Mouse (Mus musculus) forebrain, postnatal 0 days (tissue): ENCODE results near the gene Rel. TPM values are rescaled to one million over a fixed set of nuclear protein-coding genes. Genes with fewer than 3 reads are reported as not detected.

ENCODE experiments used
- ATAC-seq: fragments of 200-750 bp; cut with Nextera tagmentation; 2 replicates; pipeline ENCODE4 v1.8.0; 2017; ENCODE audit warnings: mild to moderate bottlenecking, moderate library complexity
- DNase-seq: peaks from one replicate; pipeline ENCODE4 v3.0.0-alpha.2; 2015
- H3K27ac ChIP-seq: fragments of 300-500 bp; sonication (generic); 2 replicates; pipeline ENCODE4 v1.5.1; 2014; ENCODE audit warnings: low read depth, mild to moderate bottlenecking, antibody characterized with exemption, low read length, moderate library complexity, mixed read lengths
- H3K27me3 ChIP-seq: fragments of 300-500 bp; sonication (generic); 2 replicates; pipeline ENCODE4 v1.6.1; 2014; ENCODE audit warnings: mild to moderate bottlenecking, low read length, mixed read lengths; ENCODE audit not compliant: insufficient read depth
- H3K36me3 ChIP-seq: fragments of 300-500 bp; sonication (generic); 2 replicates; pipeline ENCODE4 v1.6.1; 2014; ENCODE audit warnings: mild to moderate bottlenecking, moderate library complexity; ENCODE audit not compliant: insufficient read depth
- H3K4me1 ChIP-seq: fragments of 300-500 bp; sonication (generic); 2 replicates; pipeline ENCODE4 v1.6.1; 2014; ENCODE audit warnings: antibody characterized with exemption; ENCODE audit not compliant: insufficient read depth
- H3K4me2 ChIP-seq: fragments of 300-500 bp; sonication (generic); 2 replicates; pipeline ENCODE4 v1.6.1; 2014; ENCODE audit warnings: low read depth, mild to moderate bottlenecking, moderate library complexity
- H3K4me3 ChIP-seq: fragments of 300-500 bp; sonication (generic); 2 replicates; pipeline ENCODE4 v1.5.1; 2014; ENCODE audit warnings: low read depth, low read length, mixed read lengths
- H3K9ac ChIP-seq: fragments of 300-500 bp; sonication (generic); 2 replicates; pipeline ENCODE4 v1.6.1; 2014; ENCODE audit warnings: mild to moderate bottlenecking
- H3K9me3 ChIP-seq: fragments of 300-500 bp; sonication (generic); 2 replicates; pipeline ENCODE4 v1.6.1; 2016; ENCODE audit warnings: low read length
- CTCF ChIP-seq: sonication (generic); IDR thresholded peaks from 2 replicates; pipeline ENCODE4 v1.5.1; 2016; ENCODE audit warnings: antibody characterized with exemption, control low read depth, low read depth
- WGBS: fragments of 180-500 bp; shearing (Covaris S2); extraction: QIAGEN DNeasy Blood & Tissue Kit; methylation state at CpG from one replicate; pipeline ENCODE4 v1.1.7; 2014; 5-methylcytosine and 5-hydroxymethylcytosine counted together
- polyA plus RNA-seq: library from polyadenylated mRNA; unstranded; fragments of >200 nt; fragmentation: Nextera tagmentation; extraction: Ambion mirVana; gene quantifications from 2 replicates; pipeline ENCODE4 v1.2.1, GENCODE M21; 2015
- total RNA-seq: library from RNA; depleted of rRNA; stranded (reverse); fragments of >200 nt; gene quantifications from 2 replicates; pipeline ENCODE4 v1.2.3, GENCODE M21; 2014

The Rel gene
- total and polyA plus RNA-seq, 2 experiments from 2014 or later: 0.39 to 0.48 TPM

- Histone ChIP-seq H3K36me3 (no peaks in the 10 kb centered on the region), H3K27ac (no peak overlapping the region), H3K9me3 (no peaks in the 10 kb centered on the region), H3K4me3 (no peak overlapping the region), H3K27me3 (no peaks in the 10 kb centered on the region), H3K4me1 (no peaks in the 10 kb centered on the region), H3K9ac (no peak overlapping the region), H3K4me2 (no peak overlapping the region)
- no peak for TF ChIP-seq CTCF
- ATAC-seq: no peak
- WGBS: 95% methylated on average over 3 of the region's 3 CpGs
- DNase-seq: no peak
These were observed 26.4 kb downstream of the Rel start for GRCm38 (mm10) chr11:23744352-23744751.

GRCm38 (mm10) chr11:23741386-23741785, 29.4 kb downstream of the Rel start:
- H3K4me1 ChIP-seq: no peaks in the 10 kb centered on the region
- H3K4me3 ChIP-seq: no peak overlapping the region
- H3K36me3 ChIP-seq: no peaks in the 10 kb centered on the region
- no peak for TF ChIP-seq CTCF
- no peak overlapping the region for H3K9ac ChIP-seq
- no peak for ATAC-seq
- no peak for DNase-seq
- no peaks in the 10 kb centered on the region for H3K27me3 ChIP-seq
- H3K27ac ChIP-seq: no peak overlapping the region
- WGBS: 92% methylated on average over 7 of the region's 7 CpGs
- H3K4me2 ChIP-seq: no peak overlapping the region
- H3K9me3 ChIP-seq: no peaks in the 10 kb centered on the region

- Histone ChIP-seq H3K9ac (no peak overlapping the region), H3K4me2 (no peak overlapping the region), H3K9me3 (no peaks in the 10 kb centered on the region), H3K27me3 (no peaks in the 10 kb centered on the region), H3K27ac (no peak overlapping the region), H3K4me1 (no peaks in the 10 kb centered on the region), H3K36me3 (no peaks in the 10 kb centered on the region), H3K4me3 (no peak overlapping the region)
- no peak for TF ChIP-seq CTCF
- WGBS: 66% methylated on average over 4 of the region's 4 CpGs
- DNase-seq (no peak), ATAC-seq (no peak)
These were observed 29.9 kb downstream of the Rel start for GRCm38 (mm10) chr11:23740895-23741294.

- ATAC-seq (peak; percentile 32; the same call in 1 of the 2 replicates), DNase-seq (peak; percentile 5)
- no peak overlapping the region for H3K4me2 ChIP-seq
- no peaks in the 10 kb centered on the region for H3K9me3 ChIP-seq
- H3K36me3 ChIP-seq: peaks cover 8% of the 10 kb centered on the region
- no peak overlapping the region for H3K9ac ChIP-seq
- no peaks in the 10 kb centered on the region for H3K27me3 ChIP-seq
- no peak overlapping the region for H3K27ac ChIP-seq
- TF ChIP-seq CTCF: no peak
- H3K4me3 ChIP-seq: no peak overlapping the region
- no peaks in the 10 kb centered on the region for H3K4me1 ChIP-seq
These were observed 34.8 kb downstream of the Rel start for GRCm38 (mm10) chr11:23735820-23736470.

GRCm38 (mm10) chr11:23734749-23735286, 36.0 kb downstream of the Rel start:
- DNase-seq (no peak), ATAC-seq (no peak)
- TF ChIP-seq CTCF: no peak
- Histone ChIP-seq H3K27me3 (no peaks in the 10 kb centered on the region), H3K9me3 (no peaks in the 10 kb centered on the region), H3K36me3 (peaks cover 17% of the 10 kb centered on the region), H3K4me1 (no peaks in the 10 kb centered on the region), H3K9ac (no peak overlapping the region), H3K4me3 (no peak overlapping the region), H3K27ac (no peak overlapping the region), H3K4me2 (no peak overlapping the region)
- WGBS: 95% methylated on average over 6 of the region's 6 CpGs

- Histone ChIP-seq H3K9ac (no peak overlapping the region), H3K4me1 (no peaks in the 10 kb centered on the region), H3K27ac (no peak overlapping the region), H3K36me3 (peaks cover 29% of the 10 kb centered on the region), H3K4me3 (no peak overlapping the region), H3K9me3 (no peaks in the 10 kb centered on the region), H3K27me3 (no peaks in the 10 kb centered on the region), H3K4me2 (no peak overlapping the region)
- DNase-seq: no peak
- 76% methylated on average over 1 of the region's 1 CpGs for WGBS
- TF ChIP-seq CTCF: no peak
- no peak for ATAC-seq
These were observed 37.9 kb downstream of the Rel start for GRCm38 (mm10) chr11:23732840-23733239.

GRCm38 (mm10) chr11:23730120-23730519, 40.6 kb downstream of the Rel start:
- Histone ChIP-seq H3K27me3 (no peaks in the 10 kb centered on the region), H3K36me3 (peaks cover 53% of the 10 kb centered on the region), H3K9me3 (no peaks in the 10 kb centered on the region), H3K4me2 (no peak overlapping the region), H3K4me3 (no peak overlapping the region), H3K4me1 (no peaks in the 10 kb centered on the region), H3K9ac (no peak overlapping the region), H3K27ac (no peak overlapping the region)
- no peak for DNase-seq
- ATAC-seq: no peak
- WGBS: 96% methylated on average over 4 of the region's 4 CpGs
- TF ChIP-seq CTCF: no peak
